Mouse (Mus musculus) embryo, embryonic 10.5 days (tissue): ENCODE measurements at regions not wholly inside any gene's neighbourhood (a gene's known extent, or its start where the extent isn't known, plus 50 kb on each side); places are given as distances from the start of the nearest gene placed in this dataset.

Experiments
- DNase-seq: peaks from one replicate; pipeline ENCODE4 v3.0.0-alpha.2; 2015; ENCODE audit warnings: low spot score

DNA sequence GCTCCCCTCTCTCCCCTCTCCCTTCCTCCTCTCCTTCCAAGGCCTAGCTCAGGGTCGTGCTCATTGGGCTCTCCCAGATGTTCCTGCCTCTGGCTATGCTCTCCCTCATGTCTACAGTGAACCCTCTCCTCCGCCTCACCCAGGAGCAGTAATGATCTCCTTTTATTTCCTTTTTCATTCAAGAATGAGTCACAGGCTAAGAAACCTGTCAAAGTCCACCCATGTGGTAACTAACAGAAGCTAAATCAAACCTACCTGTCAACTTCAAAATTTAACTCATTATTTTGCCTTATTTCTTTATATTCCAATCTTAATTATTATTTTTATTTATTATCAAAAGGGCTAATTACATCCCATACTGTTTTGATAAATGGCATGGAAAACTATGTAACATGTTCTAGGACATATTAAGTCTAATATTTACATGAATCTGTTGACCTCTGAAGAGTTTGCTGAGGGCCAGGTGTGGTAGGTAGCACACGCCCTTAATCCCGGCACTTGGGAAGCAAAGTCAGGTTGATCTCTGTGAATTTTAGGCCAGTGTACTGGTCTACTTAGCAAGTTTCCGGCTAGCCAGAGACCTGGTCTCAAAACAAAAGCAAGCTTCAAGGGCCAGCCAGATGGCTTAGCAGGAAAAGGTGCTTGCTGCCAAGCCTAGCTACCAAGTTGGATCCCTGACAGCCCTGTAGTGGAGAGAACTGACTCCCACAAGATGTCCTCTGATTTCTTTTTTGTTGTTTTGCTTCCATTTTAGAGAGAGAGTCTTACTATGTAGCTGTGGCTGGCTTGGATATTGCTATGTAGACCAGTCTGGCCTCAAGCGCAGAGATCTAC, 51.9 kb upstream of the Slc16a1 start:
- DNase-seq, result no peak

DNA sequence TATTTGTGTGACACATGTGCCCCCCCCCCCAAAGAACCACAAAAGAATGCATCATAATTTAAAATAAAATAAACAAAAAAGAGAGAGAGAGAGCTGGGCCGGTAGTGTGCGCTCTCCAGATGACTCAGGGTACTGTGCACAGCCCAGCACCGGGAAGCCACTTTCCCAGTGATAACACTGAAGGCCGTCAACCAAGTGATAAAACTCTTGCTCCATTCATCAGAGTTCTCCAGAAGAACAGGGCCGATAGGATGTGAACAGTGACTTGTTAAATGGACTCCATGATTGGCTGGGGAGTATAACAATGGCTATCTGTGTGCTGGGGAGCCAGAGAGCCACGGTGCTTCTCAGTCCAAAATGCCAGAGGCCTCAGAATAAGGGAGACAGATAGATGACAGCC, 53.2 kb upstream of the Slc16a1 start:
- no peak for DNase-seq

DNA sequence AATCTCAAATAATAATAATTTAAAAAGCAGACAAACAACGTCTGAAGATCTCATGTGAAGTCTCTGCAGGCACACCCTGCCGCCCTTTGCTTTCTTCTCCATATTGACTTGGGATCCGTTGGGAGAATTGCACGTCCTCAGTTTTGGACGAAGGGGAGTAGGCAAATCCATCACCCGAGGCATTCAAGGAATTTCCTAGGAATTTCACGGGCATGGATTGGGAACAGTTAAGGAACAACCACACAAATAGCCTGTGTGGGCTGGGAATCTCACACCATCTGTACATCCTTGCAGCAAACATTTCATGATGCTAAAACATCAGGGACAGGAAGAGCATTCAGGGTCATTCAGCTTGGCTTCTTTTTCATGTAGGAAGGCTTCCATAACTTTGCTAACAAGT, 55.2 kb upstream of the Slc16a1 start:
- no peak for DNase-seq

DNA sequence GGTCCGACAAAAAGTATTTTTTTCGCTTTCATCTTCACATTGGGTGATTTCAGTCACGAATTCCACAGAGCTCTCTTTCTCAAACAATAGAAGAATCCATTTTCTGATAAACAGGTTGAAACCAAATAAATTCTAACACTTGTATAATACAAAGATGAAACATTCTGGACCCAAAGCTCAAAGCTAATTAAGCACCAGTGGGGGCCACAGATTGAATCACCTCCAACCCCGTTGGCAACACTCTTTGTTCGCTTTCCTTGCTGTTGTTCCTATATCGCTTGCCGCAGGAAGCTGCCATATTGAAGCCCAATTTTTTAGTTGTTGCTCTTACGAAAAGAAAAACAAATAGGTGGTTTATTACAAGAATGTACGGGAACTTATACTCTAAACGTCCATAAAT, 55.9 kb upstream of the Slc16a1 start:
- DNase-seq, result no peak

DNA sequence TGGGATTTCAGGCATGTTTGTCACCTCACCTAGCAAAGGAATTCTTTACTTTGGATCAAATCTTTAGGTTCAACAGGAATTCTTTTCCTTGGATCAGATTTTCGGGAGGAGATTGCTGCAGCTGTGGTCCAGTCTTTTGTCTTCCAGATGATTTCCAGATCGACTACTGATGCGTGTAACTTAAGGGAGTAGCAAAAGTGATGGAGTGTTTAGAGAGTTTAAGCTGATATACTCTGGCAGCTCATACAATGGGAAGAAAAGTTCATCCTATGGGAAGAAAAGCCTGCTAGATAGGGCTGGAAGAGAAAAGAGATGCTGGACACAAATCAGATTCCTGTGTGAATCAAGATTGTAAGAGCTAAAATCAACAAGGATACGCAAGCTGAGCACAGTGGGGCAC, 59.3 kb upstream of the Slc16a1 start:
- DNase-seq, result no peak

DNA sequence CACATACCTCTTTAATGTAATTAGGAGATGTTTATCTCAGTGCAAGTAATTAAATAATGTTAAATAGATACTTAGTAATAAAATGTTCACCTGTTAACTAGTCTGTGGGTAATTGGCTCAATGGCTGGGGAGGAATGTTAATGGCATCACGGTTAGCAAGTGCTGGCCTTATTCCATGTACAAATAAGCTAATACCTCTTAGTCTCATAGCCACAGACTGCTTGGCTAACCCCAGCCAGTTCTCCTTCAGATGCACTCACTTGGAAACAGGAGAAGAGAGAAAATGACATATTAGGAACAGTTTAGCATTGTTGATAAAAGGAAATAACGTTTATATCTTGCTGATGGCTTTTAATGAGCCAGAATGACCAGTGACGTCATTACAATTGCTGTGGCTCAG, 60.1 kb upstream of the Slc16a1 start:
- DNase-seq, result no peak

DNA sequence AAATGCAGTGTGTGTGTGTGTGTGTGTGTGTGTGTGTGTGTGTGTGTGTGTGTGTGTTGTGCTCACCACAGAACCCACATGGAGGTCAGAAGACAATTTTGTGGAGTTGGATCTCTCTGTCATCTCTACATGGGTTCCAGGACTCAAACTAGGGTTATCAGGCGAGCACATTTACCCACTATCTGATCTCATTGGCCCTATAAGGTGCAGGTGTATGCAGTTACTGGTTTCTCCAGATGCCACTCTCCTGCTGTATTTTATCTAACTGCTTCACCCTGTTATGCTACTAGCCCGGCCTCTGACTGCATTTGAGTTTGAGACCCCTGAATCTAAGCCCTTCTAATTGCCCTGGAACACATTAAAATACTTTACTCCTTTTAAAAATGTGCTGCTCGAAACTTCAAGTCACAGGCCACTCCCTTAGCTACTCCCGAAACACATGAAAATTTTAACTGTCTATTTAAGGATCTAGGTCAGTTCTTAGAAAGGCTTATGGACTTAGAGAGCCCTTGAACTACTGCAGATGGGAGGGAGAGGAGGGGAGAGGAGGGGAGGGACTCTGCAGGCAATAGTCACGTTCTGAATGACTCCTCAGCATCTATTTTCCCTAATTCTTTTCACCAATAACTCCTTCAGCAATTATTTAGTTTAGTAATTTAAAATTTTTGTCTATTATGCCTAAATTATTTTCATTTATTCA, 61.1 kb upstream of the Slc16a1 start:
- no peak for DNase-seq

DNA sequence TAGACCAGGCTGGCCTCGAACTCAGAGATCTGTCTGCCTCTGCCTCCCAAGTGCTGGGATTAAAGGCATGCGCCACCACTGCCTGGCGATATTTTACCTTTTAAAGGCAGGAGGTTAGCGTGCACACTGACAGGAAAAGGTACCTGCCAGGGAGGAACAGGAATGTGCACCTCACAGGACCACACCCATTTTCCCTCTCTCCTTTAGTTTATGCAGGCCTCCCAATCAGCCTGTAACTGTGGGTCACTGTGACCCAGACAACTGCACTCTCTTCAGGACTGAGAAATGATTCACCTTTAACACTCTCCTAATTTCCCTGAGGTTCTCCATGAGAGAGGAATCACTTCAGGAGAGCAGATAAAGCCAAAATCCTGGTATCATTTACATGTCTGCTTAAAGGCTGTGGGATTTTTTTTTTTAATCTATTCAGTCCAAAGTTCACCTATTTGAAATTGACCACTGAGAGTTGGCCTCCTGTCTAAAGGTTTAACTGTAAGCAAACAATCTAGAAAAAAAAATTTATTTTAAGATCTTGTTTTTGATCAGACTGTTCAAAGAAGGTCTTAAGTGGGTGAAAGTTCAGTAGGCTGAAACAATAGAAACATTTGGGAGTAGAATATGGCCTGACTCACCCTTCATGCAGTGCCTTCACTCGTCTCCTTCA, 61.7 kb upstream of the Lrig2 start:
- no peak for DNase-seq

DNA sequence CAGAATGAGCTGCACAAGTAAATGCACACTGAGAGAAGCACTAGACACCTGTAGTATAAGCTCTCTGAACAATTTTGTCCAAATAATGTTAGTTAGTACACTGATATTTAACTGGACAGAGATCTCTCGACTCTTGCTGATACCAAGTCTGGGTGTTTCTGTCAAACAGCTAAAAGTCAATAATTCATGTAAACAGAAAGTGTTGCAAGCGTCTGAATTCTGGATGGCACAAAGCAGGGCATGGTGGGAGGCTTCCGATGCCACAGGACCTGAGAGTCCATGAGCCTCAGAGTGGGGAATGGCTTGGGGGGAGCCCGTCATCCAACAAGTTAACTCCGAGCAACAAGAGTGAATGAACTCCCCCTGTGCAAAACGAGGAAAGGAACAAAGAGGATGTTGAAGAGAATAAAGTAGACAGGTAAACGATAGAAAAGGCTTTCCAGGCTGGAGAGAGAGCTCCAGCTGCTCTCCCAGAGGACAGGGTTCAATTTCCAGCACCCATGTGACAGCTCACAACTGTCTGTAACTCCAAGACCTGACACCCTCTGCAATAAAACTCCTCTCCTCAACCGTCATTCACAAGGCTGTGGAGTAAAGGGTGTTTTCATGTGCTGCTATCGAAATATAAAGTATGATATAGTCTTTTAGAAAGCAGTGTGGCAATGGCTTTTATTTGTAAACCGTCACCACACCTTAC, 60.4 kb upstream of the Lrig2 start:
- no peak for DNase-seq

DNA sequence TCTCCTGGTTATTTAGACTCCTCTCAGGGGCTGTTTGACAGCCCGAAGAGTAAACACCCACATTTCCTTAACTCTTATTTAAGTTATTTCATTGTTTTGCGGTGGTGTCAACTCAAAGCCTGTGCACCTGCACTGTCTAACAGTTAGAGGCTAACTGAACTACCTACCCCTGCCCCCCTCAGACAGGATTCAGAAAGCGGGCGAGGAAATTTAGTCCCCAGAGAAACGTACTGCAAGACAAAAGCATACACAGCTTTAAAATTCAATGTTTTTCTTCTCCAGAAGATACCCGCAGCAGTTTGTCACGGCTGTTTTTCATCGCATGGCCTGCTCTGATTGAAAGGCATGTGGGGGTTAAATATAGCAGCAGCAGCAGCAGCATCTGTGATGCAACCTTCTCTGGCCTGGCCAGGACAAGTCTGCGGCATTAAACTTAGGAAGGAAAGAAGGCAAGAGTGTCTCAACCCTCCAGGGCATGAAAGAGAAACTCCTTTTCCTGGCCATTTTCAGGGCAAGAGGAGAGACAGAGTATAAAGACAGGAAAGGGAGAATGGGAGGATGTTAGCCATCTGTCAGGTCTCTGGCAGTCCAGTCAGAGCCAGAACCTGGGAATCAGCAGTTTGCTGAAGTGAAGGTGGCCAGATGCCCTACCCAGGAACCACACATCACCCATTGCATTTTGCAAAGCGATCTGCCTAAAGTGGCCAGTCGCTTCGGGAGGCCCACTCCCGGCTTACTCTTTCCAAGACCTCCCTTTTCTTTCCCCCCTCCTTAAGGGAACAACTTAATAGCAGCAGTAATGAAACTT, 53.9 kb upstream of the Lrig2 start:
- peak; percentile 14 for DNase-seq

DNA sequence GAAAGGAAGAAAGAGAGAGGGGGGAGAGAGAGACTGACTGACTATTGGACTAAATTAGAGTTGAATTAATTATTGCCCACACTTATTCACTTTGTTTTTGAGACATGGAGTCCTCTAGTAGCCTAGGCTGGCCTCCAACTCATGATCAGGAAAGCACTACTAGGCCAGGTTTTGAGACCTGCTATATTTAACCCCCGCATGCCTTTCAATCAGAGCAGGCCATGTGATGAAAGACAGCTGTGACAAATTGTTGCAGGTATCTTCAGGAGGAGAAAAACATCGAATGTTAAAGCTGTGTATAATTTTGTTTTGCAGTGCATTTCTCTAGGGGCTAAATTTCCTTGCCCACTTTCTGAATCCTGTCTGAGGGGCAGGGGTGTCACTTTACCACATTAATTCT, 53.1 kb upstream of the Lrig2 start:
- no peak for DNase-seq

DNA sequence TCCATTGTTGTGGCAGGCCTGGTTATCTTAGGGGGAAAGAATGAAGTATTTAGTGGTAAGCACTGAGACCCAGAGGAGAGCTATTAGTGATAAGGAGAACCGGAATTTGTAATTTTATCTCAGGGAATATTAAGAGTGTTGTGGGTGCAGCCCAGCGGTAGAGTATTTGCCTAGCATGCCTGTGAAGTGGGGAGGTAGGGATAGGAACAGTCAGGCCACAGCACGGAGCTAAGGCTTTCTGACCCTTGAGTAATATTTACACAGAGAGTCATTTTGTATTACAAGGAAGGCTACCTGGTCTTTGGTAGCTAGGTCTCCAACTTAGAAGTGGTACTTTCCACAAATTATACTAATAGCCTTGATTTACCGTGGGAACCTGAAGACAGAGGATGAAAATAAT, 49.8 kb upstream of the Lrig2 start:
- DNase-seq, result no peak
